Mouse (Mus musculus) kidney, postnatal 36 days (tissue): Measurements from ENCODE around the gene Sparcl1.

Source experiments
- DNase-seq, 2 experiments: peaks; one replicate each; pipeline ENCODE4 v3.0.0; 2021 to 2022; ENCODE audit warnings: mixed read lengths in 2 of 2

Sparcl1 gene

GRCm38 (mm10) chr5:104110171-104110920 is 3.2 kb downstream of the Sparcl1 start:
- no peak for DNase-seq

GRCm38 (mm10) chr5:104109516-104109915 is 4.0 kb downstream of the Sparcl1 start:
- DNase-seq = peak; percentile 33 to 56

DNA sequence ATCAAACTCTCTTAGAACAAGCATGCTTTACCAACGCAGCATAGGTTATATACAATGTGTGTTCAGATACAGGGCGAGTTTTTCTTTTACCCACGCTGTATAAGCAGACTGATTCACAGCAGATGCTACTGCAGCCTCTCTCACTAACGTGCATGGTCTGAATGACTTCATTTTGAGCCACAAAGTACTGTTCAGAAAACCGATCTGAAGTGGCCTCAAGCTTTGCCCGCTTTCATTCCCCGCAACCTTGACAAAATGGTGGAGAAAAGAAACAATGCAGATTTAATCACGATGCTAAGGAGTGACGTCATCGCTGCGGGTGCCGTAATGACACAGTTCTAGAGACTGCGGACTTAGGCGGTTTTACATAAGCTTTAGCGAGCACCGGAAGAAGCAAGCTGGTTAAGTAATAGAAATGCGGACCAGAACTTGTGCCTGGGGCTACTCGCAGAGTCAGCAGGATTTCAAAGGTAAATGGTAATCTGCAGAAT is 4.6 kb downstream of the Sparcl1 start:
- no peak for DNase-seq

- no peak for DNase-seq
Measured at GRCm38 (mm10) chr5:104108127-104108875, 5.2 kb downstream of the Sparcl1 start.

- no peak for DNase-seq
Measured at GRCm38 (mm10) chr5:104104111-104104510, 9.4 kb downstream of the Sparcl1 start.

GRCm38 (mm10) chr5:104103171-104103570 is 10.4 kb downstream of the Sparcl1 start:
- no peak for DNase-seq

DNA sequence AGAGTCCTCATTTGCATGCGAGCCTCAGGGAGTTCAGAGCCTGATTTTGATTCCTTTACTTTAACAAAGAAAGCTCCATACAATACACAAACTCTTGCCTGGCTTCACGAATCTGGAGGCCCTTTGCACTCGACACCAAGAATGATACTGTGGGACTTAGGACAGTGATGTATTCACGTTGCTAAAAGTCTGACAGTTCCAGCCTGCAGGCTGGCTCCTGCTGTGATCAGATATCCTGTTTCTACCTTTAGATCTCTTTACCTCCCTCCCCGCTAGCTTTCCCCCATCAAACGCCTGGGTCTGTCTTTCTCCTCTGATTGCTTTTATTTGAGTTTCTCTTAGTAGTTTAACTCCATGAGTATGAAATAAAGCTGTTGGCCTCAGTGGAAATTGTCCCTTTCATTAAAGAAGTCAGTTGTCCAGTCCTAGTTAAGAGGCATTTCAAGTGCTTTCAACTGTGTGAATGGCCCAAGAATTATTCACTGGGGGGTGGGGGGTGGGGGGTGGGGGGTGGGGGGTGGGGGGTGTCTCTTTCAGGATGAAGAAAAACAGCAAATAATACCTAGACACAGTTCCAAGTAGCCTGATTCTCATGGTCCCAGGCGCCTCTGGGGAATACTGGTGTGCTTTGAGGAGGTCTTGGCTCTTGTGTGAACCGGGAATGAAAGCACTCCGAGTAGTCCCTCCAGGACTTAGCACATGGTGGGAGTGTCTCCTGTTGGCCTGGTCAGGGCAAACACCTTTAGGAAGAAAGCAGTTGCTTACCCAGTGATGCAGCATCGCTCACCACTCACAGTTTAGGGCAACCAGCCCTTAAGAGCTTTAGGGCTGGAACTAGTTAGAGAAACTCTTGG is 11.6 kb downstream of the Sparcl1 start:
- DNase-seq = no peak

- DNase-seq = peak; percentile 27 to 65
Measured at GRCm38 (mm10) chr5:104096078-104096938, 17.2 kb downstream of the Sparcl1 start.

DNA sequence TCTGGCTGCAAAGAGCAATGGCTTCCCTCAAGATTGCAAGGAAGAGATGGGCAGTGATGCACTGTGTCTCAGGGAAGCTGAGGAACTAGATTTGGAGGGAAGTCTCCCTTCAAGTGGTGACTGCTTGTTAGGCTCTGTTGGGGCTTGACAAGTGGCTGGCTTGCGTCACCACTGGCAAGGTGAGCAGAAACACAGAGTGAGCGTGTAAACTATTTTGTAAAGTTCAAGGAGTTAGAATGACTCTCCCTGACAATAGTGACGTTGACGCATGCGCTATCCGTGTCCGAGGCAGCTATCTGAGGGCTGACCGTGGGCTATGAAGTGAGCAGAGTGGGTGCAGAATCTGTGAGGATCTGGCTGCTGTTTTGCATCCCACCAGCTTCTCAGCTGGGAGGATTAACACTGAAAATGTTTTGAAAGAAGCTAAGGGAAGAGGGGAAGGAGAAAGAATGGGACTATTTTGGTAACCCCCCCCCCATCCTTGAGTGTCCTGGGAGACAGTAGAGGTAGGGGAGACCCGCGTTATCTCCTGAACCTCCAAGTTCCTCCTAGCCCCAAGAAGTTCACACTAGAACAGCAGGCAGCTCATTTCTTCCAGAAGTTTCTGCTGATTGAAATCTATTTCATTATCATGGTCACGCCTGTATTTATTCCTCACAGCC is 18.0 kb downstream of the Sparcl1 start:
- DNase-seq = no peak

DNA sequence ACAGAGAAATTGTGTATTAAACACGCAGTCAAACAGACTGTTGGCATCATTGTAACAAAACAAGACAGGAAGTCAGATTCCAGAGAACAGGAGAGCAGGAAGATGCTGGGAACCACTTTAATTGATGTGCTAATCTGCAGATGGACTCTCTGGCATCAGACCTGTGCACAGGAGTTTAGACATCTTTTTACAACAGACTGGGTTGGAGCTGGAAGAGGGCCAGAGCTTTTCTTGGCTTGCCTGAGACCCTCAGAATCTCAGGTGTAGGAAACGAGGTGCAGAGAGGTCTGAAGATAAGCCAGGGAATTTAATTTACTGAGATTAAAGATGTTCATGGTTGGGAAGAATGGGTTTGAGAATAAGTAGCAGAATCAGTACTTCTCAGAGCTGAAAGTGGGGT is 23.8 kb downstream of the Sparcl1 start:
- no peak for DNase-seq

GRCm38 (mm10) chr5:104085366-104085765 is 28.2 kb downstream of the Sparcl1 start:
- DNase-seq = no peak

GRCm38 (mm10) chr5:104080736-104081135 is 32.8 kb downstream of the Sparcl1 start:
- DNase-seq = no peak

DNA sequence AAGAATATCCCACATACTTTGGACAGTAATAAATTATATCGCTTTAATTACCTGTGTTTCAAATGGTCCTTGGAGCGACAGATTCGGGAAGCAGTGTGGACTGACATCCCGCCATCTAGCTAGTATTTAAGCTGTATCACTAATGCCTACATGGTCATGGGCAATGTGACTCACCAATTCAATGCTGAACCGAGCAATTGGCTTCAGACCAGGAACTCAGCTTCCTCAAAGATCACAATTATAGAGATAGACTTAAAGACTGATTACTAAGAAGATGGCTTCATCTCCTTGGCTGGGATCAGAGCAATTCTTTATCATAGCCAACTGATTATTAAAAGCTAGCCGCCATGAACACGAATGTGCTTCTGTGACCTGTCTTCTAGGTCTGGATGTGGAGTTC is 36.0 kb downstream of the Sparcl1 start, which contains the start of gene Gm17660:
Gene Gm17660, minus strand, starts transcription at position 101 of the 400 bp plus-strand sequence.
- DNase-seq = no peak

GRCm38 (mm10) chr5:104076361-104076760 is 37.2 kb downstream of the Sparcl1 start:
- DNase-seq = no peak

GRCm38 (mm10) chr5:104074388-104074787 is 39.1 kb downstream of the Sparcl1 start:
- peak; percentile 62 to 90 for DNase-seq

DNA sequence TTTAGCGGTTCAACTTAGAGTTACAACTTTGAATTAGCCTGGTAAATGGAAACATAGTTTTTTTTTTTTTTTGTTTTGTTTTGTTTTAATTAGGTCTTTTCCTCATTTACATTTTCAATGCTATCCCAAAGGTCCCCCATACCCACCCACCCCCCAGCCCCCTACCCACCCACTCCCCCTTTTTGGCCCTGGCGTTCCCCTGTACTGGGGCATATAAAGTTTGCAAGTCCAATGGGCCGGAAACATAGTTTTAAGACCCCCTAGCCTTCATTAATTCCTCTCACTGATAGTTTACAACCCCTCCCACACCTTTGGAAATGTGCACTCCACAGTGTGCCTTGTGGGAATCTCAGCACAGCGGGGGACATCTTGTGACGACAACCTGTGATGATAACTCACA is 39.9 kb downstream of the Sparcl1 start:
- no peak for DNase-seq

GRCm38 (mm10) chr5:104072272-104072886 is 41.2 kb downstream of the Sparcl1 start:
- no peak for DNase-seq

GRCm38 (mm10) chr5:104071048-104071447 is 42.5 kb downstream of the Sparcl1 start:
- no peak for DNase-seq

DNA sequence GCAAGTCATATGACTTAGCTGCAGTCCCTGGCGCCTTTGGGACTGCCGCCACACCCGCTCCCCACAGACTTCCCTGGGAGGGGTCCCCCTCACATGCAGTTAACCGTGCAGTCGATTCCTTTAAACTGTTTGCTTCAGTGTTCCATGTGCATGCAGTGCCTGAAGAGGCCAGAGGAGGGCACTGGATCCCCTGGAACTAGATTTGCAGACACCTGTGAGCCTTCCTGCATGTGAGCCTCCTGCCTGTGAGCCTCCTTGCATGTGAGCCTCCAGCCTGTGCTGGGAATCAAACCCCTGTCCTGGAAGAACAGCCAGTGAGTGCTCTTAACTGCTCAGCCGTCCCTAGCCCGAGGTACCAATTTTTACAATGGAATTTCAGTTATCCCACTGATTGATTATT is 44.8 kb downstream of the Sparcl1 start:
- peak in 1 of 2 experiments; percentile 54 for DNase-seq

- no peak for DNase-seq
Measured at GRCm38 (mm10) chr5:104062773-104063551, 50.6 kb downstream of the Sparcl1 start.
